Mouse (Mus musculus) intestine, embryonic 15.5 days (tissue): ENCODE measurements around the gene Vars2. TPM values are rescaled to one million over a fixed set of nuclear protein-coding genes. Genes with fewer than 3 reads are reported as not detected.

Source experiments
- ATAC-seq: fragments of 200-750 bp; cut with Nextera tagmentation; 2 replicates; pipeline ENCODE4 v1.8.0; 2017; ENCODE audit warnings: moderate TSS enrichment, moderate library complexity
- H3K27ac ChIP-seq: fragments of 300-500 bp; sonication (generic); 2 replicates; pipeline ENCODE4 v1.5.1; 2015; ENCODE audit warnings: mild to moderate bottlenecking, inconsistent platforms
- H3K27me3 ChIP-seq: fragments of 300-500 bp; sonication (generic); replicated peaks from 2 replicates; pipeline ENCODE4 v1.6.1; 2015; ENCODE audit warnings: inconsistent platforms
- H3K36me3 ChIP-seq: fragments of 300-500 bp; sonication (generic); 2 replicates; pipeline ENCODE4 v1.6.1; 2015; ENCODE audit warnings: inconsistent platforms
- H3K4me1 ChIP-seq: fragments of 300-500 bp; sonication (generic); replicated peaks from 2 replicates; pipeline ENCODE4 v1.6.1; 2015; ENCODE audit warnings: inconsistent platforms
- H3K4me2 ChIP-seq: fragments of 300-500 bp; sonication (generic); replicated peaks from 2 replicates; pipeline ENCODE4 v1.6.1; 2015; ENCODE audit warnings: mild to moderate bottlenecking, inconsistent platforms
- H3K4me3 ChIP-seq: fragments of 300-500 bp; sonication (generic); replicated peaks from 2 replicates; pipeline ENCODE4 v1.5.1; 2015; ENCODE audit warnings: inconsistent platforms
- H3K9ac ChIP-seq: fragments of 300-500 bp; sonication (generic); 2 replicates; pipeline ENCODE4 v1.6.1; 2015; ENCODE audit warnings: inconsistent platforms
- H3K9me3 ChIP-seq: fragments of 300-500 bp; sonication (generic); 2 replicates; pipeline ENCODE4 v1.6.1; 2016; ENCODE audit warnings: inconsistent platforms
- WGBS: fragments of 180-500 bp; shearing (Covaris S2); methylation state at CpG from one replicate; pipeline ENCODE4 v1.1.7; 2015; 5-methylcytosine and 5-hydroxymethylcytosine counted together
- polyA plus RNA-seq: library from polyadenylated mRNA; unstranded; fragments of >200 nt; fragmentation: Nextera tagmentation; extraction: Ambion mirVana; gene quantifications from 2 replicates; pipeline ENCODE4 v1.2.1, GENCODE M21; 2015

Gene Vars2
- polyA plus RNA-seq, 1 experiment from 2014 or later: 18.9 TPM

GRCm38 (mm10) chr17:35701978-35702461 is 34.6 kb upstream of the Vars2 start:
- Histone ChIP-seq H3K36me3 (no peaks in the 10 kb centered on the region), H3K4me3 (peak overlapping the region; percentile 58), H3K9me3 (no peaks in the 10 kb centered on the region), H3K27me3 (no peaks in the 10 kb centered on the region), H3K27ac (peak overlapping the region; percentile 96), H3K9ac (peak overlapping the region; percentile 64), H3K4me2 (peak overlapping the region; percentile 89), H3K4me1 (peaks cover 56% of the 10 kb centered on the region)
- WGBS: 3% methylated on average over 16 of the region's 16 CpGs
- ATAC-seq: peak; percentile 41

- H3K9me3 ChIP-seq: no peaks in the 10 kb centered on the region
- peak overlapping the region; percentile 58 for H3K4me3 ChIP-seq
- H3K27ac ChIP-seq: peak overlapping the region; percentile 96
- H3K4me1 ChIP-seq: peaks cover 60% of the 10 kb centered on the region
- H3K9ac ChIP-seq: peak overlapping the region; percentile 64
- WGBS: 2% methylated on average over 16 of the region's 16 CpGs
- peak overlapping the region; percentile 89 for H3K4me2 ChIP-seq
- H3K36me3 ChIP-seq: no peaks in the 10 kb centered on the region
- no peak for ATAC-seq
- no peaks in the 10 kb centered on the region for H3K27me3 ChIP-seq
Measured at GRCm38 (mm10) chr17:35701203-35701977, 34.0 kb upstream of the Vars2 start.

DNA sequence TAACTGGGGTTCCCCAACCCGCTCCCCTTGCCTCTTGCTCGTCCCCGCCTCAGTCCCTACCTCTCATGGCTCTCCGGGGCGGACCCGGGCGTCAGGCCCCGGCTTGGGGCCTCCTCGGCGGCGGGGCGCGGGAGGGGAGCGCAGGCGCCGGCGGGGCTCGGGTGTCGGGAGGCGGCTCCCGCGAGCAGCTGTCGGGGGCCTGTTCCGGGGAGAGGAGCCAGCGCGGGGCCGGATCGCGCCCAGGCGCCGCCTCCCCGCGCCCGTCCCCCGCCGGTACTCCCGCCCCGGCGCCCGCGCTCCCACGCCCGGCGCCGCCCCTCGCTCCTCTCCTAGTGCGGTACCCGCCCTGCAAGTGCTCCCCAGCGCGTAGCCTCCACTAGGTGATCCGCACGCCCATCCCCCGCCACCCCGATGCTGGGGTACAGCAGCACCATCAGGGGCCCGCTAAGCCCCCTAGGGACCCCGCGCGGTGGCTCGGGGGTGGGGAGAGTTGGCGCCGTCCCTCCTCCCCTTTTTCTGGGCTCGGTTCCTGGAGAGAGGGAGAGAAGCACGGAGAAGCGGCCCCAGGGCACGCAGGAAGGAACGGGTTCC is 33.1 kb upstream of the Vars2 start:
- Histone ChIP-seq H3K4me1 (peaks cover 55% of the 10 kb centered on the region), H3K27ac (peak overlapping the region; percentile 96), H3K36me3 (peaks cover 2% of the 10 kb centered on the region), H3K4me2 (peak overlapping the region; percentile 89), H3K9ac (peak overlapping the region; percentile 64), H3K9me3 (no peaks in the 10 kb centered on the region), H3K4me3 (peak overlapping the region; percentile 58), H3K27me3 (no peaks in the 10 kb centered on the region)
- ATAC-seq: peak; percentile 72
- 1% methylated on average over 46 of the region's 66 CpGs for WGBS

DNA sequence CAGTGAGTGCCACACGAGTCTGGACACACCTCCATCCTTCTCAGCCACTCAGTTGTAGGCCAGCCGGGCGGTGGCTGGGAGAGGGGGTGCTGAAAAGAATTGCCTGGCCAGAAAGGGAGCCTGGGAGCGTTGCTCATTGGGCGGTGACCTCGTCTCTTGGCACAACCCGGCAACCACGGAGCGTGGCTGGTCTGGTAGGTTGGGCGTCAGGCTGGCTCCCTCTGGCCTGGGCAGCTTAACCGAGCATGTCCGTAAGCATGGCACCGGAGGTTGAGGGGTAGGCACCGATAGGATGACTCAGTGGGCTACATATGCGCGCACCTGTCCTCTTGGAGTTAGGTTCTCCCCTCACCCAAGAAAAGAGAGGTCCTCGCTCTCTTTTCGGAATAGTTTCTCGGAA is 32.5 kb upstream of the Vars2 start:
- WGBS: 2% methylated on average over 19 of the region's 19 CpGs
- Histone ChIP-seq H3K27ac (peak overlapping the region; percentile 96), H3K4me3 (peak overlapping the region; percentile 58), H3K36me3 (peaks cover 7% of the 10 kb centered on the region), H3K9me3 (no peaks in the 10 kb centered on the region), H3K9ac (peak overlapping the region; percentile 64), H3K27me3 (no peaks in the 10 kb centered on the region), H3K4me2 (peak overlapping the region; percentile 89), H3K4me1 (peaks cover 51% of the 10 kb centered on the region)
- ATAC-seq: peak; percentile 9

- H3K9ac ChIP-seq: no peak overlapping the region
- H3K27me3 ChIP-seq: no peaks in the 10 kb centered on the region
- 32% methylated on average over 5 of the region's 5 CpGs for WGBS
- H3K36me3 ChIP-seq: peaks cover 12% of the 10 kb centered on the region
- H3K27ac ChIP-seq: peak overlapping the region; percentile 88
- no peak for ATAC-seq
- H3K9me3 ChIP-seq: no peaks in the 10 kb centered on the region
- peak overlapping the region; percentile 35; the same call in 1 of the 2 replicates for H3K4me3 ChIP-seq
- H3K4me2 ChIP-seq: peak overlapping the region; percentile 73
- peaks cover 38% of the 10 kb centered on the region for H3K4me1 ChIP-seq
Measured at GRCm38 (mm10) chr17:35698501-35698883, 31.1 kb upstream of the Vars2 start.

- Histone ChIP-seq H3K36me3 (peaks cover 18% of the 10 kb centered on the region), H3K9me3 (no peaks in the 10 kb centered on the region), H3K4me3 (peak overlapping the region; percentile 35), H3K4me1 (peaks cover 38% of the 10 kb centered on the region), H3K27me3 (no peaks in the 10 kb centered on the region), H3K9ac (peak overlapping the region; percentile 41), H3K27ac (peak overlapping the region; percentile 88), H3K4me2 (peak overlapping the region; percentile 73)
- peak; percentile 61 for ATAC-seq
- 3% methylated on average over 16 of the region's 16 CpGs for WGBS
Measured at GRCm38 (mm10) chr17:35697759-35698500, 30.5 kb upstream of the Vars2 start.

- peaks cover 21% of the 10 kb centered on the region for H3K36me3 ChIP-seq
- H3K4me2 ChIP-seq: peak overlapping the region; percentile 73
- peak overlapping the region; percentile 35 for H3K4me3 ChIP-seq
- peaks cover 34% of the 10 kb centered on the region for H3K4me1 ChIP-seq
- no peaks in the 10 kb centered on the region for H3K9me3 ChIP-seq
- WGBS: 5% methylated on average over 1 of the region's 1 CpGs
- peak overlapping the region; percentile 41 for H3K9ac ChIP-seq
- peak overlapping the region; percentile 88 for H3K27ac ChIP-seq
- no peaks in the 10 kb centered on the region for H3K27me3 ChIP-seq
- no peak for ATAC-seq
Measured at GRCm38 (mm10) chr17:35697429-35697758, 30.0 kb upstream of the Vars2 start.

DNA sequence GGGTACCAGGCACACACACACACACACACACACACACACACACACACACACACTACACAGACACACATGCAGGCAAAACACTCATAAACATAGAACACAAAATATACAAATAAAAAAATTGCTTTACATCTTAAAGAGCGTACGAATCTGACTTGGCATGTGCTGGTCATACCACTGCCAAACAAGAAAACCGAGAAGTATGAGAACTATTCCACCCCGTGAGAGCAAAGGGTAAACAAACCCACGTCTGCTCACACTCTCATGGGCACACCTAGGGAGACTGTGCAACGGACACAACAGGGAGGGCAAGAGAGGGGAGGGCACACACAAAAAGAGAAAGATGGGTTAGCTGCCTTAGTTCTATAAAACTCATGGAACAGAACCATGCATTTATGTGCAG is 29.3 kb upstream of the Vars2 start:
- Histone ChIP-seq H3K4me2 (peak overlapping the region; percentile 73), H3K9me3 (no peaks in the 10 kb centered on the region), H3K27ac (no peak overlapping the region; the same call in 1 of the 2 replicates), H3K4me3 (no peak overlapping the region), H3K4me1 (peaks cover 29% of the 10 kb centered on the region), H3K27me3 (no peaks in the 10 kb centered on the region), H3K9ac (no peak overlapping the region), H3K36me3 (peaks cover 26% of the 10 kb centered on the region)
- WGBS: 36% methylated on average over 6 of the region's 6 CpGs
- no peak for ATAC-seq

DNA sequence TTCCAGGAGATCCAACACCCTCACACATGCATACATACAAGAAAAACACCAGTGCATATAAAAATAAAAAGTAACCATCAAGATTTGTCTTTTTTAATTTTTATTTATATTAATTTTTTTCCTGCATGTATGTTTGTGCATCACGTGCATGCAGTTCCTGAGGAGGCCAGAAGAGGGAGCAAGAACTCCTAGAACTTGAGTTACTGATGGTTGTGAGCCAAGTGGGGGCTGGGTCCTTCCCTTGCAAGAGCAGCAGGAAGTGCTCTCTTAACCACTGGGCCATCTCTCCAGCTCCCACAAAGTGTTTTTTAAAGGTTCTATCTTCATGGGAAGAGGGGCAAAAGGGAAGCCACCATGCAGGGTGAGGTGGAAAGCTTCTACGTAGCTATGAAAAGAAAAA is 27.9 kb upstream of the Vars2 start:
- no peak overlapping the region for H3K4me2 ChIP-seq
- no peaks in the 10 kb centered on the region for H3K27me3 ChIP-seq
- H3K9ac ChIP-seq: no peak overlapping the region
- no peak overlapping the region for H3K4me3 ChIP-seq
- H3K4me1 ChIP-seq: peaks cover 29% of the 10 kb centered on the region
- H3K9me3 ChIP-seq: no peaks in the 10 kb centered on the region
- no peak for ATAC-seq
- peaks cover 40% of the 10 kb centered on the region for H3K36me3 ChIP-seq
- 94% methylated on average over 2 of the region's 2 CpGs for WGBS
- no peak overlapping the region for H3K27ac ChIP-seq

DNA sequence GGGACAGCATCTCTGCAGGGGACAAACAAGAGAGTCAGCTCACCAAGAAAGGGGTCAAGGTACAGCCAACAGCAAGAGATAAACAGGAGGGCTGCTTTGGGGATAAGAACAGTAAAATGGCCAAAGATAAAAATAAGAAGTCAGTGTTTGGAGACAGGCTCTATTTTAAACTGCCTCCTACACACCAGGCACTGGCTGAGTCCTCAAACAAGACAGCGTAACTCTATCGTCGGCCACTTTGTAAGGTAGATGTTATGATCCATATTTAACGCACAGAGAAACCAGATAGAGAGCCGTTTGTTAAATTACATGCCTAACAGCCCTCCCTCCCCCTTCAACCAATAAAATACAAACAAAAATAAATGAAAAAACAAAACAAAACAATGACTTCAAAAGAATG is 26.5 kb upstream of the Vars2 start:
- H3K9ac ChIP-seq: no peak overlapping the region
- H3K4me1 ChIP-seq: peaks cover 20% of the 10 kb centered on the region
- 88% methylated on average over 5 of the region's 5 CpGs for WGBS
- peaks cover 46% of the 10 kb centered on the region for H3K36me3 ChIP-seq
- no peaks in the 10 kb centered on the region for H3K27me3 ChIP-seq
- no peak overlapping the region for H3K27ac ChIP-seq
- H3K4me2 ChIP-seq: no peak overlapping the region
- H3K9me3 ChIP-seq: no peaks in the 10 kb centered on the region
- no peak for ATAC-seq
- H3K4me3 ChIP-seq: no peak overlapping the region

DNA sequence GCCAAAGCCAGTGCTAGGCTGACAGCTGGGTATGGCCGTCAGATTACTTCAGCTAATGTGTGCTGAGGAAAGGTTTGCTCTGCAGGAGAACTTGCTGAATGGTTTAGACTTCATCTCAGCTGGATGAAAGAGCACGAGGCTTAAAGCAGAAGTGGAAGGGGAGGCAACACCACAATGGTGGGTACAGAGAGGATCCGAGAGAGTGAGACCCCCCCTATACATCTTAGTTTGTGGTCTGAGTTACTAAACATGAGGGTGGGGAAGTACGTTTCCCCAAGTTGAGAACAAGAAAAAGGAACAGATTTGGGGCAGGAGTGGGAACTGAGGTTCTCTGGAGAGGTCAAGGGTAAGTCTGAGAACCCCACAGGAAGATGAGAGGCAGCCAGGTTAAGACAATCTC is 25.0 kb upstream of the Vars2 start:
- no peak overlapping the region for H3K27ac ChIP-seq
- no peak for ATAC-seq
- WGBS: 80% methylated on average over 4 of the region's 4 CpGs
- H3K27me3 ChIP-seq: no peaks in the 10 kb centered on the region
- H3K4me2 ChIP-seq: no peak overlapping the region
- no peak overlapping the region for H3K9ac ChIP-seq
- H3K4me3 ChIP-seq: no peak overlapping the region
- H3K9me3 ChIP-seq: no peaks in the 10 kb centered on the region
- H3K4me1 ChIP-seq: peaks cover 7% of the 10 kb centered on the region
- H3K36me3 ChIP-seq: peaks cover 59% of the 10 kb centered on the region

DNA sequence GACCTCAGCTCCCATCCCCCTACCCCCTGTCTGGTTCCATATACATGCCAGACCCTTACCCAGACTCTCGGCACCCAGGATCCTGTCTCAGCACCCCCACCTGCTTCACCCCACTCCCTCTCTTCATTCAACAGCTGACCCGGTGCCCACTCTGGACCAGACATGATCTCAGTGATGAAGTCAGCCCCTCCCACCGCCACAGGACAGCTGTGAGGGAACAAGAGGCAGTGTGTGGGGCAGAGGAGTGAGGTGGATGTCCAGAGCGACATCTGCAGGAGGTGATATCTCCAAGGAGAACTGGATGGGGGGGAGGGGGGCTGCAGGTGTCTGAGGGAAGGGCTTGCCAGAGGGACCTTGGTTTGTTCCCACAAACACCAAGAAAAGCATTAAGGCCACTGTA is 24.4 kb upstream of the Vars2 start:
- no peak overlapping the region for H3K9ac ChIP-seq
- H3K9me3 ChIP-seq: no peaks in the 10 kb centered on the region
- ATAC-seq: no peak
- peaks cover 64% of the 10 kb centered on the region for H3K36me3 ChIP-seq
- H3K27me3 ChIP-seq: no peaks in the 10 kb centered on the region
- WGBS: 79% methylated on average over 4 of the region's 4 CpGs
- no peak overlapping the region for H3K4me3 ChIP-seq
- H3K27ac ChIP-seq: no peak overlapping the region
- H3K4me1 ChIP-seq: peaks cover 2% of the 10 kb centered on the region; the same call in 1 of the 2 replicates
- no peak overlapping the region for H3K4me2 ChIP-seq
